In genomic region chr9:116640302-116640679, GRCm38 (mm10) we compare ENCODE assay signal across 16 mouse cellular contexts.
A peak's percentile ranks its signal among the peaks of the same experiment; 100 is the strongest.
DNase-seq lines count a peak whose midpoint lies in the region; ATAC-seq and TF ChIP-seq lines count a peak whose summit lies in the region.
"Had no signal": no experiment of that assay in that cellular context is flagged by ENCODE, and none has a peak within 500 bp of the region (broad histone marks: within the 10 kb centered on the region; RNA-seq: fewer than 3 reads in every experiment).

No protein-coding gene starts in this region.

- no peaks in the 10 kb centered on the region for H3K27me3 ChIP-seq in intestine, embryonic 14.5 days (replicated peaks; ENCODE audit: control insufficient read depth, insufficient read depth, low read length)
- H3K27me3 ChIP-seq in intestine, postnatal 0 days (replicated peaks; ENCODE audit: control insufficient read depth, insufficient read depth, low read length) = no peaks in the 10 kb centered on the region
- no peaks in the 10 kb centered on the region for H3K27me3 ChIP-seq in midbrain, embryonic 16.5 days (ENCODE audit: control insufficient read depth, insufficient read depth, low read depth, low read length)
- H3K27me3 ChIP-seq: forebrain, embryonic 15.5 days had no signal

- peak overlapping the region; percentile 67; the same call in 1 of the 2 replicates for H3K27ac ChIP-seq in intestine, embryonic 14.5 days (ENCODE audit: low read depth)
- no peak overlapping the region for H3K27ac ChIP-seq in intestine, postnatal 0 days (ENCODE audit: low read depth, low read length)
- no peak overlapping the region for H3K27ac ChIP-seq in midbrain, embryonic 16.5 days (ENCODE audit: low read length)
- H3K27ac ChIP-seq: forebrain, embryonic 15.5 days; hindbrain, postnatal 0 days had no signal

- peaks cover 13% of the 10 kb centered on the region for H3K4me1 ChIP-seq in intestine, embryonic 14.5 days (replicated peaks; ENCODE audit: control insufficient read depth, insufficient read depth, low read length)
- 0 out of 2 replicates have a peak, but pooled peaks cover 4% of the 10 kb centered on the region for H3K4me1 ChIP-seq in intestine, postnatal 0 days (replicated peaks; ENCODE audit: control insufficient read depth, insufficient read depth, low read length)
- H3K4me1 ChIP-seq in midbrain, embryonic 16.5 days (ENCODE audit: control insufficient read depth, insufficient read depth, low read length) = peaks cover 8% of the 10 kb centered on the region
- H3K4me1 ChIP-seq: forebrain, embryonic 15.5 days had no signal

- peaks cover 4% of the 10 kb centered on the region; the same call in 1 of the 2 replicates for H3K9me3 ChIP-seq in intestine, embryonic 14.5 days (ENCODE audit: control insufficient read depth, low read length)
- no peaks in the 10 kb centered on the region for H3K9me3 ChIP-seq in intestine, postnatal 0 days (ENCODE audit: control insufficient read depth)
- peaks cover 5% of the 10 kb centered on the region; the same call in 1 of the 2 replicates for H3K9me3 ChIP-seq in midbrain, embryonic 16.5 days (replicated peaks; ENCODE audit: control insufficient read depth, low read length, poor library complexity, severe bottlenecking)
- H3K9me3 ChIP-seq: limb, embryonic 12.5 days had no signal

- no peak overlapping the region for H3K4me2 ChIP-seq in intestine, embryonic 14.5 days (ENCODE audit: low read length)
- no peak overlapping the region for H3K4me2 ChIP-seq in intestine, postnatal 0 days (replicated peaks; ENCODE audit: low read depth)
- no peak overlapping the region for H3K4me2 ChIP-seq in midbrain, embryonic 16.5 days (ENCODE audit: low read length)
- H3K4me2 ChIP-seq: forebrain, embryonic 15.5 days had no signal

- H3K4me3 ChIP-seq in intestine, embryonic 14.5 days (ENCODE audit: low read depth, low read length) = no peak overlapping the region
- no peak overlapping the region for H3K4me3 ChIP-seq in intestine, postnatal 0 days (ENCODE audit: low read depth, low read length)
- H3K4me3 ChIP-seq in midbrain, embryonic 16.5 days (ENCODE audit: low read depth, low read length) = no peak overlapping the region
- H3K4me3 ChIP-seq: forebrain, embryonic 15.5 days; limb, embryonic 12.5 days; midbrain, embryonic 10.5 days had no signal

- DNase-seq in frontal cortex, postnatal 36 days (ENCODE audit: low spot score in 2 of 2) = peak; percentile 17 to 21
- DNase-seq in frontal cortex, postnatal 10 days (ENCODE audit: low spot score in 2 of 2) = no peak
- peak; percentile 48 for DNase-seq in intestine, embryonic 14.5 days (ENCODE audit: low spot score)
- peak; percentile 6 for DNase-seq in right cerebral cortex, adult 18-20 months
- no peak for DNase-seq in right cerebral cortex, adult 2 months (ENCODE audit: low spot score in 2 of 2)
- DNase-seq in ovary, postnatal 36 days (ENCODE audit: low spot score) = no peak
- DNase-seq: cerebellum, adult 8-10 months; layer of hippocampus, postnatal 36 days; liver, postnatal 0 days; spleen, adult 18-20 months had no signal

- 33% methylated on average over 4 of the region's 4 CpGs for WGBS in intestine, embryonic 14.5 days
- 43% methylated on average over 4 of the region's 4 CpGs for WGBS in intestine, postnatal 0 days
- WGBS in midbrain, embryonic 16.5 days = 69% methylated on average over 4 of the region's 4 CpGs

- no peak for ATAC-seq in intestine, embryonic 14.5 days (replicated peaks; ENCODE audit: low FRiP score, low TSS enrichment, low read depth)
- ATAC-seq in intestine, postnatal 0 days = no peak
- ATAC-seq in midbrain, embryonic 16.5 days = no peak
- ATAC-seq: forebrain, embryonic 15.5 days; hindbrain, postnatal 0 days; liver, postnatal 0 days had no signal

- no peak for TF ChIP-seq CTCF in intestine, postnatal 0 days (IDR thresholded peaks at IDR 0.05; ENCODE audit: low read depth)

- H3K9ac ChIP-seq in intestine, embryonic 14.5 days (ENCODE audit: low read length) = no peak overlapping the region
- no peak overlapping the region for H3K9ac ChIP-seq in intestine, postnatal 0 days (ENCODE audit: low read depth, low read length)
- H3K9ac ChIP-seq in midbrain, embryonic 16.5 days (ENCODE audit: low read depth, low read length) = no peak overlapping the region
- H3K9ac ChIP-seq: forebrain, embryonic 15.5 days; limb, embryonic 12.5 days; liver, postnatal 0 days had no signal

- peaks cover 4% of the 10 kb centered on the region; the same call in 1 of the 2 replicates for H3K36me3 ChIP-seq in intestine, embryonic 14.5 days (ENCODE audit: control insufficient read depth, insufficient read depth, low read length)
- no peaks in the 10 kb centered on the region for H3K36me3 ChIP-seq in intestine, postnatal 0 days (ENCODE audit: control insufficient read depth, insufficient read depth)
- no peaks in the 10 kb centered on the region for H3K36me3 ChIP-seq in midbrain, embryonic 16.5 days (ENCODE audit: control insufficient read depth, insufficient read depth, low read length)
- H3K36me3 ChIP-seq: forebrain, embryonic 15.5 days; limb, embryonic 12.5 days; midbrain, embryonic 10.5 days had no signal

Comparison
In these comparisons a context has a peak if more than half of its experiments do, and no peak if none do; other contexts are left out.
1. DNase-seq: peak in frontal cortex, postnatal 36 days (2 of 2), intestine, embryonic 14.5 days (single experiment) and right cerebral cortex, adult 18-20 months (single experiment); none in frontal cortex, postnatal 10 days (0 of 2), right cerebral cortex, adult 2 months (0 of 2) and ovary, postnatal 36 days (single experiment).